Mouse (Mus musculus) neural tube, embryonic 13.5 days (tissue): ENCODE data around the gene Lrrc3c. TPM values are rescaled to one million over a fixed set of nuclear protein-coding genes. Genes with fewer than 3 reads are reported as not detected.
A peak's percentile ranks its signal among the peaks of the same experiment; 100 is the strongest.

Source experiments
- ATAC-seq: fragments of 200-750 bp; cut with Nextera tagmentation; 2 replicates; pipeline ENCODE4 v1.8.0; 2017; ENCODE audit warnings: low read depth, mild to moderate bottlenecking, moderate TSS enrichment, moderate library complexity
- H3K27ac ChIP-seq: fragments of 300-500 bp; sonication (generic); replicated peaks from 2 replicates; pipeline ENCODE4 v1.5.1; 2015; ENCODE audit warnings: moderate library complexity, mild to moderate bottlenecking, inconsistent platforms
- H3K27me3 ChIP-seq: fragments of 300-500 bp; sonication (generic); 2 replicates; pipeline ENCODE4 v1.6.1; 2015; ENCODE audit warnings: mild to moderate bottlenecking, inconsistent platforms
- H3K36me3 ChIP-seq: fragments of 300-500 bp; sonication (generic); 2 replicates; pipeline ENCODE4 v1.6.1; 2015; ENCODE audit warnings: mild to moderate bottlenecking, inconsistent platforms
- H3K4me1 ChIP-seq: fragments of 300-500 bp; sonication (generic); replicated peaks from 2 replicates; pipeline ENCODE4 v1.6.1; 2015; ENCODE audit warnings: inconsistent platforms
- H3K4me2 ChIP-seq: fragments of 300-500 bp; sonication (generic); 2 replicates; pipeline ENCODE4 v1.6.1; 2015; ENCODE audit warnings: inconsistent platforms, mild to moderate bottlenecking, moderate library complexity
- H3K4me3 ChIP-seq: fragments of 300-500 bp; sonication (generic); 2 replicates; pipeline ENCODE4 v1.5.1; 2015; ENCODE audit warnings: mild to moderate bottlenecking, inconsistent platforms
- H3K9ac ChIP-seq: fragments of 300-500 bp; sonication (generic); 2 replicates; pipeline ENCODE4 v1.6.1; 2015; ENCODE audit warnings: moderate library complexity, mild to moderate bottlenecking, inconsistent platforms
- H3K9me3 ChIP-seq: fragments of 300-500 bp; sonication (generic); 2 replicates; pipeline ENCODE4 v1.6.1; 2016; ENCODE audit warnings: inconsistent platforms
- WGBS: fragments of 180-500 bp; shearing (Covaris S2); methylation state at CpG from one replicate; pipeline ENCODE4 v1.1.7; 2015; 5-methylcytosine and 5-hydroxymethylcytosine counted together
- polyA plus RNA-seq: library from polyadenylated mRNA; unstranded; fragments of >200 nt; fragmentation: Nextera tagmentation; extraction: Ambion mirVana; gene quantifications from 2 replicates; pipeline ENCODE4 v1.2.1, GENCODE M21; 2015

Lrrc3c gene
- polyA plus RNA-seq, 1 experiment from 2014 or later = not detected

GRCm38 (mm10) chr11:98580301-98581121 is 17.6 kb upstream of the Lrrc3c start:
- Histone ChIP-seq H3K27me3 (no peaks in the 10 kb centered on the region), H3K9ac (no peak overlapping the region), H3K4me1 (peaks cover 13% of the 10 kb centered on the region), H3K9me3 (no peaks in the 10 kb centered on the region), H3K4me3 (no peak overlapping the region), H3K36me3 (peaks cover 41% of the 10 kb centered on the region), H3K4me2 (no peak overlapping the region), H3K27ac (no peak overlapping the region)
- ATAC-seq = peak; percentile 47; the same call in 1 of the 2 replicates
- 82% methylated on average over 16 of the region's 16 CpGs for WGBS

GRCm38 (mm10) chr11:98581286-98582029 is 16.6 kb upstream of the Lrrc3c start:
- Histone ChIP-seq H3K9ac (no peak overlapping the region), H3K4me1 (peaks cover 22% of the 10 kb centered on the region), H3K27me3 (no peaks in the 10 kb centered on the region), H3K9me3 (no peaks in the 10 kb centered on the region), H3K4me3 (no peak overlapping the region), H3K36me3 (peaks cover 41% of the 10 kb centered on the region), H3K27ac (no peak overlapping the region), H3K4me2 (no peak overlapping the region)
- ATAC-seq = no peak
- WGBS = 74% methylated on average over 17 of the region's 17 CpGs

- Histone ChIP-seq H3K27ac (no peak overlapping the region), H3K36me3 (peaks cover 41% of the 10 kb centered on the region), H3K4me2 (no peak overlapping the region), H3K4me1 (peaks cover 24% of the 10 kb centered on the region), H3K9me3 (no peaks in the 10 kb centered on the region), H3K9ac (no peak overlapping the region), H3K27me3 (no peaks in the 10 kb centered on the region), H3K4me3 (no peak overlapping the region)
- ATAC-seq = no peak
- 91% methylated on average over 8 of the region's 8 CpGs for WGBS
Observed at GRCm38 (mm10) chr11:98582030-98582388, 16.1 kb upstream of the Lrrc3c start.

- no peak for ATAC-seq
- WGBS = 92% methylated on average over 12 of the region's 12 CpGs
- H3K4me2 ChIP-seq = no peak overlapping the region
Observed at GRCm38 (mm10) chr11:98582551-98583264, 15.4 kb upstream of the Lrrc3c start.

GRCm38 (mm10) chr11:98583265-98583552 is 14.9 kb upstream of the Lrrc3c start:
- Histone ChIP-seq H3K4me2 (no peak overlapping the region), H3K27ac (no peak overlapping the region), H3K9ac (no peak overlapping the region), H3K4me1 (peaks cover 33% of the 10 kb centered on the region), H3K9me3 (no peaks in the 10 kb centered on the region), H3K4me3 (no peak overlapping the region), H3K36me3 (peaks cover 41% of the 10 kb centered on the region), H3K27me3 (no peaks in the 10 kb centered on the region)
- no peak for ATAC-seq
- WGBS = 97% methylated on average over 3 of the region's 3 CpGs

More at GRCm38 (mm10) chr11:98582551-98583264, 15.4 kb upstream of the Lrrc3c start:
- Histone ChIP-seq H3K27me3 (no peaks in the 10 kb centered on the region), H3K9me3 (no peaks in the 10 kb centered on the region), H3K4me1 (peaks cover 28% of the 10 kb centered on the region), H3K9ac (no peak overlapping the region), H3K36me3 (peaks cover 41% of the 10 kb centered on the region), H3K4me3 (no peak overlapping the region), H3K27ac (no peak overlapping the region)

- Histone ChIP-seq H3K4me2 (no peak overlapping the region), H3K4me3 (no peak overlapping the region), H3K9me3 (no peaks in the 10 kb centered on the region), H3K36me3 (peaks cover 41% of the 10 kb centered on the region), H3K9ac (no peak overlapping the region), H3K4me1 (peaks cover 36% of the 10 kb centered on the region), H3K27ac (no peak overlapping the region), H3K27me3 (no peaks in the 10 kb centered on the region)
- no peak for ATAC-seq
- 38% methylated on average over 3 of the region's 3 CpGs for WGBS
Observed at GRCm38 (mm10) chr11:98583571-98583970, 14.5 kb upstream of the Lrrc3c start.

GRCm38 (mm10) chr11:98584146-98584545 is 13.9 kb upstream of the Lrrc3c start:
- no peak overlapping the region for H3K27ac ChIP-seq
- no peak overlapping the region for H3K9ac ChIP-seq
- H3K9me3 ChIP-seq = no peaks in the 10 kb centered on the region
- H3K4me3 ChIP-seq = no peak overlapping the region
- no peak overlapping the region for H3K4me2 ChIP-seq
- no peak for ATAC-seq
- peaks cover 37% of the 10 kb centered on the region for H3K4me1 ChIP-seq
- 50% methylated on average over 1 of the region's 1 CpGs for WGBS
- H3K36me3 ChIP-seq = peaks cover 41% of the 10 kb centered on the region
- no peaks in the 10 kb centered on the region for H3K27me3 ChIP-seq

GRCm38 (mm10) chr11:98584629-98585177 is 13.4 kb upstream of the Lrrc3c start:
- H3K36me3 ChIP-seq = peaks cover 38% of the 10 kb centered on the region
- ATAC-seq = no peak
- H3K4me3 ChIP-seq = no peak overlapping the region
- H3K27me3 ChIP-seq = no peaks in the 10 kb centered on the region
- no peak overlapping the region for H3K27ac ChIP-seq
- H3K9ac ChIP-seq = no peak overlapping the region
- 90% methylated on average over 6 of the region's 6 CpGs for WGBS
- no peaks in the 10 kb centered on the region for H3K9me3 ChIP-seq
- H3K4me2 ChIP-seq = 0 out of 2 replicates have a peak overlapping the region, but pooled peaks have one; percentile 91
- peaks cover 37% of the 10 kb centered on the region for H3K4me1 ChIP-seq

- H3K9ac ChIP-seq = peak overlapping the region; percentile 90
- H3K9me3 ChIP-seq = no peaks in the 10 kb centered on the region
- peak; percentile 66 for ATAC-seq
- H3K4me3 ChIP-seq = peak overlapping the region; percentile 73
- no peaks in the 10 kb centered on the region; the same call in 1 of the 2 replicates for H3K27me3 ChIP-seq
- peaks cover 26% of the 10 kb centered on the region for H3K36me3 ChIP-seq
- peak overlapping the region; percentile 86 for H3K27ac ChIP-seq
- H3K4me2 ChIP-seq = peak overlapping the region; percentile 91
- H3K4me1 ChIP-seq = peaks cover 37% of the 10 kb centered on the region
- WGBS = 3% methylated on average over 22 of the region's 22 CpGs
Observed at GRCm38 (mm10) chr11:98586087-98586891, 11.8 kb upstream of the Lrrc3c start.

GRCm38 (mm10) chr11:98586892-98587563 is 11.1 kb upstream of the Lrrc3c start, which contains the start of gene Ormdl3:
Gene Ormdl3, minus strand, starts transcription at chr11:98587368.
- Histone ChIP-seq H3K4me3 (peak within 1 kb of the TSS; percentile 73), H3K27ac (peak within 1 kb of the TSS; percentile 86), H3K27me3 (no peaks in the 10 kb centered on the region; the same call in 1 of the 2 replicates), H3K9me3 (no peaks in the 10 kb centered on the region), H3K4me2 (peak within 1 kb of the TSS; percentile 91), H3K4me1 (peaks cover 37% of the 10 kb centered on the region), H3K9ac (peak within 1 kb of the TSS; percentile 90), H3K36me3 (peaks cover 19% of the 10 kb centered on the region)
- peak; percentile 94 for ATAC-seq
- WGBS = under 1% methylated on average over 49 of the region's 49 CpGs
